Mouse (Mus musculus) ES-Bruce4 (cell line): ENCODE data around the gene Myo18b.

Experiments
- CTCF ChIP-seq: IDR thresholded peaks from one replicate; pipeline ENCODE4 v1.8.1; 2011; ENCODE audit warnings: low read depth, low read length
- EP300 ChIP-seq: IDR thresholded peaks from 2 replicates; pipeline ENCODE4 v1.6.1; 2011; ENCODE audit warnings: low read depth, low read length; ENCODE audit not compliant: insufficient read depth
- POLR2A ChIP-seq: IDR thresholded peaks from one replicate; pipeline ENCODE4 v1.8.1; 2011; ENCODE audit warnings: low read length; ENCODE audit not compliant: insufficient read depth

DNA sequence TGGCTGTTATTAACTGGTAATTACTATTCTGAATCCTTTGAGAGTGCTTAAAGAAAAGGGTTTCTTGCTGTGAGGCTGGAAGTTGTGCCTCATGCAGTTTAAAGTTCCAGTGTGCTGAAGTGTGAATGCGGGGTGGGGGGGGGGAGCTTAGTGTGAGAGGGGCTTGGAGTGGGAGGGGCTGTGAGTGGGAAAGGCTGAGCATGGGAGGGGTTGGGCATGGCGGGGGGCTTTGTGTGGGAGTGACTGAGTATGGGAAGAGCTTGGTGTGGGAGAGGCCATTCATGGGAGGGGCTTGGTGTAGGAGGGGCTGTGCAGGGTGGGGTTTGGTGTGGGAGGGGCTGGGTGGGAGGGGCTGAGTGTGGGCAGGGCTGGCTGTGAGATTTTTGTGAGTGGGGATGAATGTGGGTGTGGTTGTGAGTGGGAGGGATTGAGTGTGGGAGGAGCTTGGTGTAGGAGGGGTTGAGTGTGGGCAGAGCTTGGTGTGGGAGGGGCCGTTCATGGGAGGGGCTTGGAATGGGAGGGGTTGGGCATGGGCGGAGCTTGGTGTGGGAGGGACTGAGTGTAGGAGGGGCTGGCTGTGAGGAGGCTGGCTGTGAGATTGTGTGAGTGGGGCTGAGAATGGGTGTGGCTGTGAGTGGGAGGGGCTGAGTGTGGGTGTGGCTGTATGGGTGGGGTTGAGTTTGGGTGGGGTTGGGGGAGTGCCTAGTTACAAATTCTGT, 208.9 kb downstream of the Myo18b start:
- no peak for TF ChIP-seq EP300
- TF ChIP-seq POLR2A, result no peak
- no peak for TF ChIP-seq CTCF
